Mouse (Mus musculus) heart, embryonic 11.5 days (tissue): ENCODE measurements around the gene Mras. TPM values are rescaled to one million over a fixed set of nuclear protein-coding genes. Genes with fewer than 3 reads are reported as not detected.

Source experiments
- ATAC-seq: fragments of 200-750 bp; cut with Nextera tagmentation; replicated peaks from 2 replicates; pipeline ENCODE4 v1.8.0; 2017; ENCODE audit warnings: moderate library complexity; ENCODE audit not compliant: insufficient number of reproducible peaks, low FRiP score, low TSS enrichment
- H3K27ac ChIP-seq: fragments of 300-500 bp; sonication (generic); 2 replicates; pipeline ENCODE4 v1.5.1; 2014; ENCODE audit warnings: mild to moderate bottlenecking, low read depth, low read length
- H3K27me3 ChIP-seq: fragments of 300-500 bp; sonication (generic); 2 replicates; pipeline ENCODE4 v1.6.1; 2014; ENCODE audit warnings: mild to moderate bottlenecking, low read length, mixed read lengths; ENCODE audit not compliant: control insufficient read depth, insufficient read depth
- H3K36me3 ChIP-seq: fragments of 300-500 bp; sonication (generic); 2 replicates; pipeline ENCODE4 v1.6.1; 2014; ENCODE audit warnings: mild to moderate bottlenecking, low read length, moderate library complexity, mixed read lengths; ENCODE audit not compliant: control insufficient read depth, insufficient read depth
- H3K4me1 ChIP-seq: fragments of 300-500 bp; sonication (generic); 2 replicates; pipeline ENCODE4 v1.6.1; 2014; ENCODE audit warnings: low read length; ENCODE audit not compliant: control insufficient read depth, insufficient read depth
- H3K4me2 ChIP-seq: fragments of 300-500 bp; sonication (generic); 2 replicates; pipeline ENCODE4 v1.6.1; 2014; ENCODE audit warnings: mild to moderate bottlenecking, moderate library complexity
- H3K4me3 ChIP-seq: fragments of 300-500 bp; sonication (generic); 2 replicates; pipeline ENCODE4 v1.5.1; 2014; ENCODE audit warnings: low read depth, low read length
- H3K9ac ChIP-seq: fragments of 300-500 bp; sonication (generic); 2 replicates; pipeline ENCODE4 v1.6.1; 2014; ENCODE audit warnings: mild to moderate bottlenecking, low read depth, low read length, moderate library complexity
- H3K9me3 ChIP-seq: fragments of 300-500 bp; sonication (generic); replicated peaks from 2 replicates; pipeline ENCODE4 v1.6.1; 2016; ENCODE audit warnings: low read length; ENCODE audit not compliant: control insufficient read depth
- WGBS: fragments of 180-500 bp; shearing (Covaris S2); extraction: QIAGEN DNeasy Blood & Tissue Kit; methylation state at CpG from one replicate; pipeline ENCODE4 v1.1.7; 2014; ENCODE audit not compliant: insufficient replicate concordance; 5-methylcytosine and 5-hydroxymethylcytosine counted together
- polyA plus RNA-seq: library from polyadenylated mRNA; unstranded; fragments of >200 nt; fragmentation: Nextera tagmentation; extraction: Ambion mirVana; gene quantifications from 2 replicates; pipeline ENCODE4 v1.2.1, GENCODE M21; 2014

Mras gene
- polyA plus RNA-seq, 1 experiment from 2014 or later: 6.4 TPM

GRCm38 (mm10) chr9:99376591-99377418 is 60.4 kb downstream of the Mras start:
- Histone ChIP-seq H3K4me1 (no peaks in the 10 kb centered on the region), H3K4me2 (peak overlapping the region; percentile 16), H3K36me3 (no peaks in the 10 kb centered on the region), H3K9ac (no peak overlapping the region), H3K27me3 (0 out of 2 replicates have a peak, but pooled peaks cover 5% of the 10 kb centered on the region), H3K9me3 (no peaks in the 10 kb centered on the region), H3K4me3 (no peak overlapping the region), H3K27ac (no peak overlapping the region)
- ATAC-seq: no peak
- 8% methylated on average over 14 of the region's 14 CpGs for WGBS

GRCm38 (mm10) chr9:99368431-99368830 is 68.8 kb downstream of the Mras start:
- 73% methylated on average over 7 of the region's 7 CpGs for WGBS

GRCm38 (mm10) chr9:99365906-99366305 is 71.3 kb downstream of the Mras start:
- Histone ChIP-seq H3K36me3 (no peaks in the 10 kb centered on the region), H3K27ac (no peak overlapping the region), H3K4me3 (no peak overlapping the region), H3K9ac (no peak overlapping the region), H3K9me3 (no peaks in the 10 kb centered on the region), H3K27me3 (no peaks in the 10 kb centered on the region; the same call in 1 of the 2 replicates), H3K4me1 (no peaks in the 10 kb centered on the region), H3K4me2 (no peak overlapping the region)
- 64% methylated on average over 3 of the region's 3 CpGs for WGBS
- ATAC-seq: no peak

More at GRCm38 (mm10) chr9:99368431-99368830, 68.8 kb downstream of the Mras start:
- Histone ChIP-seq H3K36me3 (no peaks in the 10 kb centered on the region), H3K4me1 (no peaks in the 10 kb centered on the region), H3K4me3 (no peak overlapping the region), H3K9ac (no peak overlapping the region), H3K27me3 (no peaks in the 10 kb centered on the region), H3K4me2 (no peak overlapping the region), H3K9me3 (no peaks in the 10 kb centered on the region), H3K27ac (no peak overlapping the region)
- no peak for ATAC-seq

DNA sequence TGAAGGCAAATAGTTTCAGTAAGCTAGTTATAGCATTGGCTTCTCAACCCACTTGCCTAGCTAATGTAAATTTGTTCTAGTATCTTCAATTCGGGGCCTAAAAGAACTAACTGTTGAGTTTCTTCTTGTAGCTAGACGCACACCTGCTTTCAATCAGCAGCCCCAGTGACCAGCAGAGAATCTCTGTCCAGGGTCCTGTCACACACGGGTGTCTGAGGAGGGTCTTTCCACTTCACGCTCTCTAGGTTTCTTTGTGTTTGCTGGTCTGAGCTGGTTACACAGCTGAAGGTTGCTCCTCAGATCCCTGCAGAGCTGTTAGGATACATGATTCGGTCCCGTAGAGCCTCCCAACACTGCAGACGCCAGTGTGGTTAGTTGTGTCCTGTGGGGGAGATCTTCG is 74.1 kb downstream of the Mras start:
- H3K4me2 ChIP-seq: no peak overlapping the region
- 60% methylated on average over 8 of the region's 8 CpGs for WGBS
- H3K9ac ChIP-seq: no peak overlapping the region
- no peak overlapping the region for H3K4me3 ChIP-seq
- H3K4me1 ChIP-seq: peaks cover 2% of the 10 kb centered on the region; the same call in 1 of the 2 replicates
- H3K27ac ChIP-seq: no peak overlapping the region
- ATAC-seq: no peak
- no peaks in the 10 kb centered on the region for H3K9me3 ChIP-seq
- peaks cover 24% of the 10 kb centered on the region for H3K27me3 ChIP-seq
- no peaks in the 10 kb centered on the region for H3K36me3 ChIP-seq

DNA sequence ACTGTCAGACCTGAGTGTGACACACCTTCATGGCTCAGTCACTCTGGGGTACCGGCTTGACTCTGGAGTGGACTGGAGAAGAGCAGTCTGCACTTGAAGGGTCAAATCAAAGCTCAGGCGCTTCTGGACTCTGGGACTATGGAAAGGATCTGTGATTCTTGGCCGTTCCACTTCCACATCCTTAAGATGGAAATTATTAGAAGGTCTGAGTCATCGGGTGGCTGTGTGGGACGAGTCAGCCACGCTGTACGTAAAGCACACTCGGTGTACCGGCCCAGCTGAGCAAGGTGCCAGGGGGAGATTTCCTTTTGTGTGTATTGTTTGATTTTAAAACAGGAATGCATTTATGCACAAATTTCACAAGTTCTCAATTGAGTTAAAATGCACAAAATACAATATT is 75.2 kb downstream of the Mras start:
- Histone ChIP-seq H3K9me3 (no peaks in the 10 kb centered on the region), H3K4me1 (peaks cover 9% of the 10 kb centered on the region; the same call in 1 of the 2 replicates), H3K27ac (no peak overlapping the region), H3K4me3 (no peak overlapping the region), H3K4me2 (no peak overlapping the region), H3K27me3 (peaks cover 36% of the 10 kb centered on the region), H3K9ac (no peak overlapping the region), H3K36me3 (no peaks in the 10 kb centered on the region)
- no peak for ATAC-seq
- 78% methylated on average over 9 of the region's 9 CpGs for WGBS

DNA sequence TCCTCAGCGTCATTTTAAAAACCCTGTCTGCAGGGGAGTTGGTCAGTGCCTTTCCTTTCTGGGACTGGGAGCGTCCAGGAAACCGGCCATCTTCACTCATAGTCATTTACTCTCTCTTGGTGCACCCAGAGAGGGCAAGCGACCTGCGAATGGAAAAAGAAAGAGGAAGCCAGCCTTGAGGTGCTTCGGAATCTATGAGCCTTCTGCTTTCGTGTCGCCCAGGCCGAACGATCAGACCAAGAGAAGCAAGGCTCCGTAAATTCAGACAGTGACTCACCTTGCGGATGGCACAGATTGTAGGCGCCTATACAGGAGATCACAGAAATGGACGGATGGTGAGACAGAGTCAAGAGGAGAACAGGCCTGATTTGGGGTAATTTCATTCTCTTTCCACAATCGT is 78.2 kb downstream of the Mras start:
- Histone ChIP-seq H3K36me3 (no peaks in the 10 kb centered on the region), H3K27ac (no peak overlapping the region), H3K4me1 (peaks cover 9% of the 10 kb centered on the region; the same call in 1 of the 2 replicates), H3K27me3 (peaks cover 60% of the 10 kb centered on the region), H3K9ac (no peak overlapping the region), H3K4me3 (no peak overlapping the region), H3K9me3 (no peaks in the 10 kb centered on the region), H3K4me2 (no peak overlapping the region)
- no peak for ATAC-seq
- WGBS: 89% methylated on average over 15 of the region's 15 CpGs

GRCm38 (mm10) chr9:99357921-99358692 is 79.1 kb downstream of the Mras start, which contains the start of gene Esyt3:
Gene Esyt3, minus strand, starts transcription at chr9:99358557.
- under 1% methylated on average over 65 of the region's 66 CpGs for WGBS
- Histone ChIP-seq H3K27ac (no peak within 1 kb of the TSS), H3K9me3 (no peaks in the 10 kb centered on the region), H3K36me3 (no peaks in the 10 kb centered on the region), H3K9ac (peak within 1 kb of the TSS; percentile 47; the same call in 1 of the 2 replicates), H3K4me1 (peaks cover 9% of the 10 kb centered on the region; the same call in 1 of the 2 replicates), H3K27me3 (peaks cover 60% of the 10 kb centered on the region), H3K4me3 (peak within 1 kb of the TSS; percentile 51), H3K4me2 (peak within 1 kb of the TSS; percentile 84)
- ATAC-seq: peak; percentile 57; the same call in 1 of the 2 replicates

- Histone ChIP-seq H3K4me2 (peak overlapping the region; percentile 84), H3K27ac (no peak overlapping the region), H3K27me3 (peaks cover 60% of the 10 kb centered on the region), H3K4me1 (peaks cover 9% of the 10 kb centered on the region; the same call in 1 of the 2 replicates), H3K36me3 (no peaks in the 10 kb centered on the region), H3K9me3 (no peaks in the 10 kb centered on the region), H3K9ac (peak overlapping the region; percentile 47; the same call in 1 of the 2 replicates), H3K4me3 (peak overlapping the region; percentile 51)
- no peak for ATAC-seq
- 8% methylated on average over 19 of the region's 19 CpGs for WGBS
Measured at GRCm38 (mm10) chr9:99357561-99357920, 79.6 kb downstream of the Mras start.
